Mouse (Mus musculus) activated CD4-positive, CD25-positive, alpha-beta regulatory T cell, adult 9 weeks (primary cell): ENCODE measurements around the gene Gpr157. TPM values are rescaled to one million over a fixed set of nuclear protein-coding genes. Genes with fewer than 3 reads are reported as not detected.

ENCODE experiments used
- polyA plus RNA-seq: library from polyadenylated mRNA; unstranded; fragments of 100-300 nt; shearing (Covaris generic); gene quantifications from one replicate; pipeline ENCODE4 v1.2.1, GENCODE M21; 2017

The Gpr157 gene
- polyA plus RNA-seq: 0.21 TPM

DNA sequence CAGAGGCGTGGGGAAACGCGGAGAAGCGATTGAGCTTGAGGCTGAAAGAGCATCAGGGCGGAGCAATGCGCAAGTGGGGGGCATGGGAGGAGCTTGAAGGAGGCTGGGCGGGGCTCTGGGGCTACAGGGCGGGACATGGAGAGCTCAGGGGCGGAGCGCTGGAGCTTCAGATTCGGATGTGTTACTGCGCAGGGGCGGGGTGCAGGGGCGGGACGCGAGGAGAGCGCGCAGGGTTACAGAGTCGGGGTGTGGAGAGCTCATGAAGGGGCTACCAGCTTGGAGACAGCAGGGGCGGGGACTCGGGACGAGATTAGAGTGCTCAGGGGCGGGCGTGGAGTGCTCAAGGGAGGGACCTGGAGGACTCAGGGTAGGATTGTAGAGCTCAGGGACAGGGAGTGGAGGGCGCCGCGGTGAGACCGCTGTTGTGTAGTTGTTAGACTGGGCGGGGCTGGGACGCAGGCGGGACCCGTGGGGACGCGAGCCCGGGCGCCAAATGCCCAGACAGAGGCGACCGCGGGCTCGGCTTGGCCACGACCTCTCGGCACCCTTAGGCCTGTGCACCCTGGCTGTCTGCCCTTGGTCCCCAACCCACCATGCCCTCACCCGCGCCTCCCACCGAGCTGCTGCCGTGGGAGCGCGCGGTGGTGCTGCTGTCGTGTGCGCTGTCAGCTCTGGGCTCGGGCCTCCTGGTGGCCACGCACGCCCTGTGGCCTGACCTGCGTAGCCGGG, at the start of gene Gpr157:
Gene Gpr157 (plus strand): TSS at position 205 of the 729 bp plus-strand sequence.

DNA sequence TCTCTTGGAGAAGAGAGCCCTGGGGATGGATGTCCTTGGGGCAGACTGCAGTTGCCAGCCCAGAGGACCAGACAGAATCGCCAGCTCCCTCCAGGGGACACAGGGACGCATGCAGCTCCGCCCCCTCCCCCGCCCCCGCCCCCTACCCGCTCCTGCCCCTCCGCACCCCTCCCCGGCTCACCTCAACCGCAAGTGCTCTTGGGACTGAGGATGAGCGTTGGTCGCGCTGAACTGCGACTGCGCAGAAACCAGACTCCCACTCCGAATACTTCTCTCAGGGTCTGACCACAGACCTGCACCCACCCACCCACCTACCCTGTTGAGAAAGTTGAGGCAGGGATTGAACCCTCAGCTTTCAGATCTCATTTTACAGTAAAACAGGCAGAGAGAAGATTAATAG, 31.9 kb downstream of the Gpr157 start, which contains the start of gene Slc2a5:
Gene Slc2a5 (plus strand): TSS at position 229 of the 400 bp plus-strand sequence.

Other genes starting within 250 kb of the Gpr157 start
- 7.8 TPM for gene Spsb1, start 132.3 kb upstream of the Gpr157 start, polyA plus RNA-seq
- 2.1 TPM for gene H6pd, start 78.3 kb upstream of the Gpr157 start, polyA plus RNA-seq
- gene Slc2a5, start 31.9 kb downstream of the Gpr157 start, polyA plus RNA-seq: not detected
- not detected for gene Slc2a7, start 61.6 kb downstream of the Gpr157 start, polyA plus RNA-seq
- gene Car6, start 114.0 kb downstream of the Gpr157 start, polyA plus RNA-seq: not detected
- 1,235 TPM for gene Eno1, start 149.4 kb downstream of the Gpr157 start, polyA plus RNA-seq
- 27.7 TPM for gene Rere, start 194.3 kb downstream of the Gpr157 start, polyA plus RNA-seq